Mouse (Mus musculus) CH12.LX (cell line): Measurements from ENCODE around the gene Clcn2. TPM values are rescaled to one million over a fixed set of nuclear protein-coding genes. Genes with fewer than 3 reads are reported as not detected.

Experiments
- DNase-seq: peaks from one replicate; pipeline ENCODE4 v3.0.0-alpha.2; 2013; ENCODE audit errors: extremely low read depth
- H3K27ac ChIP-seq: 2 replicates; pipeline ENCODE4 v1.5.1; 2012; ENCODE audit warnings: low read depth, mild to moderate bottlenecking, control low read depth, moderate library complexity; ENCODE audit not compliant: insufficient read depth
- H3K27me3 ChIP-seq: replicated peaks from 2 replicates; pipeline ENCODE3; 2012; ENCODE audit warnings: inconsistent platforms
- H3K36me3 ChIP-seq, 2 experiments: replicated peaks in 1 of 2; 2 replicates each; pipeline versions ENCODE3 to v1.6.1; 2012; ENCODE audit warnings: inconsistent platforms in 1 of 2, low read length in 1 of 2, mild to moderate bottlenecking in 1 of 2, mixed read lengths in 1 of 2, moderate library complexity in 1 of 2; ENCODE audit not compliant: control insufficient read depth in 1 of 2, insufficient read depth in 1 of 2
- H3K4me1 ChIP-seq, 2 experiments: 2 replicates each; pipeline ENCODE4 v1.6.1; 2012; ENCODE audit warnings: inconsistent platforms in 1 of 2, moderate library complexity in 1 of 2; ENCODE audit not compliant: insufficient read depth in 2 of 2, control insufficient read depth in 1 of 2
- H3K4me2 ChIP-seq: 2 replicates; pipeline ENCODE4 v1.6.1; 2012; ENCODE audit warnings: low read depth, mild to moderate bottlenecking, control low read depth; ENCODE audit not compliant: poor library complexity, insufficient read depth, severe bottlenecking
- H3K4me3 ChIP-seq, 3 experiments: fragments of 150-350 bp in 1 of 3; sonication (generic) in 1 of 3; replicated peaks in 1 of 3; 2 replicates each; pipeline versions ENCODE3 to v1.5.1; 2011 to 2012; ENCODE audit warnings: low read depth in 2 of 3, low read length in 2 of 3, mild to moderate bottlenecking in 2 of 3, moderate library complexity in 2 of 3, control low read depth in 1 of 3, improper control_type of control experiment in 1 of 3, inconsistent platforms in 1 of 3, mixed read lengths in 1 of 3; ENCODE audit not compliant: poor library complexity in 1 of 3
- H3K79me2 ChIP-seq: replicated peaks from 2 replicates; pipeline ENCODE4 v1.6.1; 2012; ENCODE audit warnings: mild to moderate bottlenecking, moderate library complexity; ENCODE audit not compliant: control insufficient read depth, poor library complexity, insufficient read depth, severe bottlenecking; ENCODE audit errors: extremely low read depth
- H3K9ac ChIP-seq: 2 replicates; pipeline ENCODE4 v1.6.1; 2012; ENCODE audit warnings: low read depth, mild to moderate bottlenecking, control low read depth, moderate library complexity; ENCODE audit not compliant: insufficient read depth
- H3K9me3 ChIP-seq: replicated peaks from 2 replicates; pipeline ENCODE3; 2012; ENCODE audit warnings: low read length, inconsistent platforms, mixed read lengths
- CHD2 ChIP-seq: IDR thresholded peaks from 2 replicates; pipeline ENCODE4 v1.6.1; 2011; ENCODE audit warnings: low read length, improper control_type of control experiment
- CTCF ChIP-seq, 2 experiments: IDR thresholded peaks in 1 of 2; conservative IDR thresholded peaks in 1 of 2; 2 replicates each; pipeline ENCODE4 v1.5.1; 2011 to 2012; ENCODE audit warnings: low read depth in 2 of 2, low read length in 2 of 2, improper control_type of control experiment in 1 of 2, inconsistent platforms in 1 of 2, mild to moderate bottlenecking in 1 of 2, moderate library complexity in 1 of 2
- E2F4 ChIP-seq: IDR thresholded peaks from 2 replicates; pipeline ENCODE4 v1.6.1; 2011; ENCODE audit warnings: low read depth, low read length, improper control_type of control experiment; ENCODE audit not compliant: insufficient replicate concordance
- ELF1 ChIP-seq: IDR thresholded peaks from 2 replicates; pipeline ENCODE4 v1.6.1; 2014; ENCODE audit warnings: low read depth, mild to moderate bottlenecking, inconsistent platforms, low read length, improper control_type of control experiment
- ETS1 ChIP-seq: conservative IDR thresholded peaks from 2 replicates; pipeline ENCODE4 v1.6.1; 2012; ENCODE audit warnings: low read depth, mild to moderate bottlenecking, inconsistent platforms, low read length, improper control_type of control experiment, moderate library complexity
- MAFK ChIP-seq: IDR thresholded peaks from 2 replicates; pipeline ENCODE4 v1.6.1; 2011; ENCODE audit warnings: low read length, improper control_type of control experiment; ENCODE audit not compliant: insufficient replicate concordance
- MAX ChIP-seq: IDR thresholded peaks from 2 replicates; pipeline ENCODE4 v1.6.1; 2011; ENCODE audit warnings: low read length, improper control_type of control experiment
- MXI1 ChIP-seq: IDR thresholded peaks from 2 replicates; pipeline ENCODE4 v1.6.1; 2011; ENCODE audit warnings: mild to moderate bottlenecking, low read depth, low read length, improper control_type of control experiment
- MYC ChIP-seq: IDR thresholded peaks from 2 replicates; pipeline ENCODE4 v1.6.1; 2011; ENCODE audit warnings: low read depth, mild to moderate bottlenecking, improper control_type of control experiment, low read length
- NELFE ChIP-seq: IDR thresholded peaks from 2 replicates; pipeline ENCODE4 v1.6.1; 2011; ENCODE audit warnings: low read depth, low read length, improper control_type of control experiment
- NRF1 ChIP-seq: IDR thresholded peaks from 2 replicates; pipeline ENCODE4 v1.6.1; 2014; ENCODE audit warnings: low read depth, mild to moderate bottlenecking, inconsistent platforms, low read length, improper control_type of control experiment, moderate library complexity
- PAX5 ChIP-seq: IDR thresholded peaks from 2 replicates; pipeline ENCODE4 v1.6.1; 2012; ENCODE audit warnings: low read length, inconsistent platforms, mixed read lengths
- POLR2A ChIP-seq: IDR thresholded peaks from 2 replicates; pipeline ENCODE4 v1.6.1; 2011; ENCODE audit warnings: low read depth, mild to moderate bottlenecking, improper control_type of control experiment, low read length
- RCOR1 ChIP-seq: conservative IDR thresholded peaks from 2 replicates; pipeline ENCODE4 v1.6.1; 2012; ENCODE audit warnings: low read depth, mild to moderate bottlenecking, inconsistent platforms, low read length, improper control_type of control experiment
- SIN3A ChIP-seq: IDR thresholded peaks from 2 replicates; pipeline ENCODE4 v1.6.1; 2012; ENCODE audit warnings: low read length, improper control_type of control experiment, inconsistent platforms
- SMC3 ChIP-seq: IDR thresholded peaks from 2 replicates; pipeline ENCODE4 v1.6.1; 2011; ENCODE audit warnings: low read depth, low read length, improper control_type of control experiment
- UBTF ChIP-seq: IDR thresholded peaks from 2 replicates; pipeline ENCODE4 v1.6.1; 2012; ENCODE audit warnings: low read depth, mild to moderate bottlenecking, inconsistent platforms, low read length, improper control_type of control experiment, moderate library complexity
- USF1 ChIP-seq: IDR thresholded peaks from 2 replicates; pipeline ENCODE4 v1.6.1; 2014; ENCODE audit warnings: low read depth, mild to moderate bottlenecking, inconsistent platforms, low read length, improper control_type of control experiment
- ZC3H11A ChIP-seq: IDR thresholded peaks from 2 replicates; pipeline ENCODE4 v1.6.1; 2012; ENCODE audit warnings: low read depth, mild to moderate bottlenecking, inconsistent platforms, low read length, improper control_type of control experiment
- ZKSCAN1 ChIP-seq: IDR thresholded peaks from 2 replicates; pipeline ENCODE4 v1.6.1; 2012; ENCODE audit warnings: low read depth, inconsistent platforms, low read length, improper control_type of control experiment, borderline replicate concordance
- ZMIZ1 ChIP-seq: IDR thresholded peaks from 2 replicates; pipeline ENCODE4 v1.6.1; 2012; ENCODE audit warnings: low read depth, mild to moderate bottlenecking, inconsistent platforms, low read length, improper control_type of control experiment
- ZNF384 ChIP-seq: IDR thresholded peaks from 2 replicates; pipeline ENCODE4 v1.6.1; 2012; ENCODE audit warnings: low read depth, low read length, improper control_type of control experiment, inconsistent platforms
- dilution Hi-C: fragments of 300-500 bp; cut with MboI; formaldehyde crosslinking; loops from 2 replicates; pipeline ENCODE4 v1.14.3; 2020; ENCODE audit warnings: low sequenced_read_pairs; ENCODE audit not compliant: extremely low pct_unique_long_range_greater_than_20kb, extremely low pct_ligation_motif_present
- in situ Hi-C: fragments of 300-500 bp; cut with MboI; formaldehyde crosslinking; loops from 3 replicates; pipeline ENCODE4 v1.14.3; 2019; ENCODE audit warnings: low sequenced_read_pairs, low pct_ligation_motif_present, low pct_unique_long_range_greater_than_20kb, mixed read lengths
- polyA plus RNA-seq: library from polyadenylated mRNA; unstranded; fragments of >175 nt; gene quantifications from 2 replicates; pipeline ENCODE4 v1.2.1, GENCODE M21; 2012; ENCODE audit warnings: low read depth; ENCODE audit not compliant: insufficient read length
- total RNA-seq, 2 experiments: library from RNA; depleted of rRNA; stranded (reverse); fragments of 300-350 nt in 1 of 2; fragments of >200 nt in 1 of 2; gene quantifications; 2 replicates each; pipeline ENCODE4 v1.2.3; 2012 to 2014

Gene Clcn2
- total and polyA plus RNA-seq, 3 experiments: 1.2 to 4.5 (median 4.1) TPM

- no peaks in the 10 kb centered on the region for H3K9me3 ChIP-seq
- H3K27ac ChIP-seq: no peak overlapping the region
- H3K36me3 ChIP-seq: peaks cover 82 to 92% of the 10 kb centered on the region in 2 experiments
- no peak overlapping the region for H3K4me3 ChIP-seq
- H3K79me2 ChIP-seq: peaks cover 60% of the 10 kb centered on the region
- in situ Hi-C loops: no loop called here
- TF ChIP-seq SMC3 (no peak), ETS1 (no peak), USF1 (no peak), NRF1 (no peak), NELFE (no peak), ZMIZ1 (no peak), ZC3H11A (no peak), ELF1 (no peak), CHD2 (no peak)
- no peak overlapping the region for H3K4me2 ChIP-seq
- dilution Hi-C loops: no loop called here
- H3K4me1 ChIP-seq: peaks cover 11 to 42% of the 10 kb centered on the region in 2 experiments
- DNase-seq: no peak
- no peaks in the 10 kb centered on the region for H3K27me3 ChIP-seq
- H3K9ac ChIP-seq: no peak overlapping the region
Measured at GRCm38 (mm10) chr16:20677974-20678675, 39.4 kb downstream of the Clcn2 start.

GRCm38 (mm10) chr16:20677380-20677779 is 40.2 kb downstream of the Clcn2 start:
- no peak overlapping the region for H3K4me3 ChIP-seq
- H3K27me3 ChIP-seq: no peaks in the 10 kb centered on the region
- DNase-seq: no peak
- peaks cover 11 to 42% of the 10 kb centered on the region in 2 experiments for H3K4me1 ChIP-seq
- H3K9ac ChIP-seq: no peak overlapping the region
- no peaks in the 10 kb centered on the region for H3K9me3 ChIP-seq
- H3K27ac ChIP-seq: no peak overlapping the region
- dilution Hi-C loops (no loop called here), in situ Hi-C loops (no loop called here)
- no peak overlapping the region for H3K4me2 ChIP-seq
- peaks cover 61% of the 10 kb centered on the region for H3K79me2 ChIP-seq
- H3K36me3 ChIP-seq: peaks cover 76 to 85% of the 10 kb centered on the region in 2 experiments
- no peak for TF ChIP-seq E2F4
- no peak; the same call in 1 of the 2 replicates for TF ChIP-seq POLR2A
- TF ChIP-seq MXI1: no peak
- TF ChIP-seq MYC: no peak
- no peak for TF ChIP-seq PAX5
- no peak for TF ChIP-seq ZKSCAN1
- no peak for TF ChIP-seq MAX
- no peak for TF ChIP-seq SMC3
- no peak for TF ChIP-seq ZNF384
- TF ChIP-seq SIN3A: no peak
- TF ChIP-seq MAFK: no peak
- no peak for TF ChIP-seq ZC3H11A
- TF ChIP-seq NRF1: no peak
- no peak for TF ChIP-seq CTCF (conservative IDR thresholded peaks at IDR 0.05 in 1 of 2, IDR thresholded peaks at IDR 0.05 in 1 of 2; ENCODE audit: low read depth in 2 of 2, low read length in 2 of 2)
- no peak for TF ChIP-seq UBTF
- no peak for TF ChIP-seq RCOR1
